Mouse (Mus musculus): ENCODE measurements around the gene Tbkbp1. TPM values are rescaled to one million over a fixed set of nuclear protein-coding genes. Genes with fewer than 3 reads are reported as not detected.

Gene Tbkbp1
- polyA plus RNA-seq (2015; fragmentation: Nextera tagmentation; extraction: Ambion mirVana): 12.1 and 13.1 TPM in 2 replicates

GRCm38 (mm10) chr11:97151343-97151801 lies at the start of gene Tbkbp1:
TSS of gene Tbkbp1 (minus strand) at chr11:97151495.

DNA sequence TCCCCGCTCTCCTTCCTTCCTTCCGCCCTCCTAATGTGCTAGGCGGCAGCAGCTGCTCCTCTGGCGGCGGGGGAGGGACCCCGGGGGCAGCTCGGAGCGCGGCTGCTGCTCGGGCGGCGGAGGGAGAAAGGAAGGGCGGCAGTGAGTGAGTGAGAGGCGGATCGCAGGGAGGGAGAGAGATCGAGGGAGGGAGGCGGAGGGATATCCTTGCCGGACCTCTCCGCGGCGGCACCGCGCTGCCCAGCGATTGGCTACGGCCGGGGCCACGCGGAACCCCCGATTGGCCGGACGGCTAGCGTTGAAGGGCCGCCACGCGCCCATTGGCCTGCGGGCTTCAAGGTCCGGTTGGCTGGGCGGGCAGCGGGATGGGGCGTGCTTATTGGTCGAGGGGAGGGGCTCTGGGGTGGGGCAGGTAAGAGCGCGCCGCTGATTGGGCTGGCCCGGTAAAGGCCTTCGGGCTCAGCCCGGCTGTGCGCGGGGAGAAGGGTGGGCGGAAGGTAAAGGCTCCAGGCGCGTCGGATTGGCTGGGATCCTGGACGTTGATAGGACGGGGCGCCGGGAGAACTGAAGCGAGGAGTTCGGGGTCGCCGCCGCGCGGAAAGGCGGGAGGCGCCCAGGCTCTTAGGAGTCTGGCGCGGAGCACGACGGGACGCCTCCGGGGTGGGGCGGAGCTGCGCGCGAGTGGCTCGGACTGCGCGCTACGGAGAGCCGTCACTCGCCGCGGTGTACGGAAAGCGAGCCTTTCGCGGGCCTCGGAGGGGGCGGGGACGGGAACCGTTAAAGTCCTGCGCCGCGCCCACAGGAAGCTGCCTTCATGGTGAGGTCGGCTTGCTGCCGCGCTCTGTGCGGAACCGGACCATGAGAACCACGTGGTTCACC lies 36.7 kb upstream of the Tbkbp1 start, which contains the start of gene Kpnb1:
TSS of gene Kpnb1 (minus strand) at position 118 of the 879 bp plus-strand sequence.

GRCm38 (mm10) chr11:97114671-97115601 lies 36.4 kb downstream of the Tbkbp1 start, which contains the start of gene Tbx21:
TSS of gene Tbx21 (minus strand) at chr11:97115331.

Small RNA genes within 50 kb of the gene (microRNA-seq; reads per million reads assigned to microRNA genes)
- not detected for gene Mir7235

Other genes with a start within 250 kb of the Tbkbp1 start
- gene Cdk5rap3, start 235.0 kb downstream of the Tbkbp1 start, polyA plus RNA-seq (2015; fragmentation: Nextera tagmentation; extraction: Ambion mirVana): 72.4 and 74.2 TPM in 2 replicates
- gene Prr15l, start 223.4 kb downstream of the Tbkbp1 start, polyA plus RNA-seq (2015; fragmentation: Nextera tagmentation; extraction: Ambion mirVana): 0.23 and 0.32 TPM in 2 replicates
- gene Pnpo, start 207.5 kb downstream of the Tbkbp1 start, polyA plus RNA-seq (2015; fragmentation: Nextera tagmentation; extraction: Ambion mirVana): 30.2 and 33.2 TPM in 2 replicates
- gene Sp2, start 168.5 kb downstream of the Tbkbp1 start, polyA plus RNA-seq (2015; fragmentation: Nextera tagmentation; extraction: Ambion mirVana): 10.1 and 11.6 TPM in 2 replicates
- gene Sp6, start 138.1 kb downstream of the Tbkbp1 start, polyA plus RNA-seq (2015; fragmentation: Nextera tagmentation; extraction: Ambion mirVana): 0.36 and 0.45 TPM in 2 replicates
- 9.1 and 11.5 TPM in 2 replicates for gene Scrn2, start 121.6 kb downstream of the Tbkbp1 start, polyA plus RNA-seq (2015; fragmentation: Nextera tagmentation; extraction: Ambion mirVana)
- 2.2 and 2.8 TPM in 2 replicates for gene Lrrc46, start 110.1 kb downstream of the Tbkbp1 start, polyA plus RNA-seq (2015; fragmentation: Nextera tagmentation; extraction: Ambion mirVana)
- gene Mrpl10, start 109.9 kb downstream of the Tbkbp1 start, polyA plus RNA-seq (2015; fragmentation: Nextera tagmentation; extraction: Ambion mirVana): 64.7 and 67.8 TPM in 2 replicates
- 8.5 and 12.0 TPM in 2 replicates for gene Osbpl7, start 100.9 kb downstream of the Tbkbp1 start, polyA plus RNA-seq (2015; fragmentation: Nextera tagmentation; extraction: Ambion mirVana)
- gene Tbx21, start 36.2 kb downstream of the Tbkbp1 start, polyA plus RNA-seq (2015; fragmentation: Nextera tagmentation; extraction: Ambion mirVana): 0.32 and 0.45 TPM in 2 replicates
- 24.1 and 27.3 TPM in 2 replicates for gene Kpnb1, start 36.4 kb upstream of the Tbkbp1 start, polyA plus RNA-seq (2015; fragmentation: Nextera tagmentation; extraction: Ambion mirVana)
- 90.5 and 99.5 TPM in 2 replicates for gene Npepps, start 129.1 kb upstream of the Tbkbp1 start, polyA plus RNA-seq (2015; fragmentation: Nextera tagmentation; extraction: Ambion mirVana)
- 40.8 and 42.3 TPM in 2 replicates for gene Mrpl45, start 164.2 kb upstream of the Tbkbp1 start, polyA plus RNA-seq (2015; fragmentation: Nextera tagmentation; extraction: Ambion mirVana)
- gene Gpr179, start 200.6 kb upstream of the Tbkbp1 start, polyA plus RNA-seq (2015; fragmentation: Nextera tagmentation; extraction: Ambion mirVana): 1.5 and 1.9 TPM in 2 replicates
- gene Socs7, start 211.1 kb upstream of the Tbkbp1 start, polyA plus RNA-seq (2015; fragmentation: Nextera tagmentation; extraction: Ambion mirVana): 7.4 and 8.5 TPM in 2 replicates